Mouse (Mus musculus): ENCODE data around the gene Ino80d. TPM values are rescaled to one million over a fixed set of nuclear protein-coding genes. Genes with fewer than 3 reads are reported as not detected.

The Ino80d gene
- polyA plus RNA-seq, 2 experiments, result 10.2 to 10.5 TPM

DNA sequence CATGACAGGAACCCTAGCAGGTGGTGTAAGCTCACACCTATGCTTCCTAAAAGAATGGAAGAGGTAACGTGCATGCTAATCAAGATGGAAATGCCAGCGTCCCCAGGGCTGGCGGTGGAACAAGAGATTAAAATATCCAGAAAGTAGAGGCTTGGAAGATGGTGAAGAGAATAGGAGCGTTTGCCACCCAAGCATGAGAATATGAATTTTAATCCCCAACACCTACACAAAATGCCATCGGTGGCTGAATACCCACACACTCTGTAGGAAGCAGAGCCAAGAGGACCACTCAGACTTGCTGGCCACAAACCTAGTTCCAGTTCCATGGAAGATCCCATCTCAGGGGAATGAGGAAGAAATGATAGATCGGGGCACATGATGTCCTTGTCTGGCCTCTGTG, 195.2 kb downstream of the Ino80d start:
- Histone ChIP-seq H3K9me3 (ENCODE audit: control insufficient read depth, low read length) (no peaks in the 10 kb centered on the region), H3K4me2 (replicated peaks; ENCODE audit: low read depth, low read length, severe bottlenecking) (no peak overlapping the region), H3K27me3 (ENCODE audit: control insufficient read depth, insufficient read depth, low read length) (no peaks in the 10 kb centered on the region), H3K4me3 (replicated peaks; ENCODE audit: low read length) (no peak overlapping the region), H3K36me3 (ENCODE audit: control insufficient read depth, insufficient read depth, low read length) (no peaks in the 10 kb centered on the region), H3K4me1 (ENCODE audit: control insufficient read depth, insufficient read depth, low read length) (no peaks in the 10 kb centered on the region), H3K27ac (replicated peaks; ENCODE audit: low read depth, low read length) (no peak overlapping the region), H3K9ac (ENCODE audit: low read depth, low read length, severe bottlenecking) (no peak overlapping the region)
- no peak for TF ChIP-seq POLR2A (IDR thresholded peaks at IDR 0.05; ENCODE audit: borderline replicate concordance, extremely low read depth, insufficient read depth, insufficient read length)
- DNase-seq (ENCODE audit: low spot score) (no peak), ATAC-seq (ENCODE audit: low FRiP score, low read depth) (no peak)
- 92% methylated on average over 6 of the region's 6 CpGs for WGBS

DNA sequence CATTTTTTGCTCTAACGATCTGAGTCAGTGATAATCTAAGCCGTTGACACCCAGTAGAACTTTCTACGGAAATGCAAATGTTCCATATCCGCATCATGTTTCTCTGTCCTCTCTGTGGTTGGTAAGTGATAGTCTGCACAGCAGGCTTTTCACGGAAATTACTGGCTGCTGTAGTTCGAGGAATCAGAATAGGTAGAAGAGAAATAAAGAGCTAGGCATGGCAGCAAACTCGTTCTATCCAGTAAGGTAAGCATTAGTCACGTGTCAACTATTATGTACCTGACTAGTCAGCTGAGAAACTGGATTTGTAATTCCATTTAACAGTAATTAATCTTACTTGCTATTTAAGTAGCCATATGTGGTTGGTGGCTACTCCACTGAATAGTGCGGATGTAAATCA, 197.9 kb downstream of the Ino80d start:
- Histone ChIP-seq H3K9me3 (ENCODE audit: control insufficient read depth, low read length) (no peaks in the 10 kb centered on the region), H3K27me3 (ENCODE audit: control insufficient read depth, insufficient read depth, low read length) (no peaks in the 10 kb centered on the region), H3K4me3 (replicated peaks; ENCODE audit: low read length) (no peak overlapping the region), H3K9ac (ENCODE audit: low read depth, low read length, severe bottlenecking) (no peak overlapping the region), H3K4me1 (ENCODE audit: control insufficient read depth, insufficient read depth, low read length) (no peaks in the 10 kb centered on the region), H3K27ac (replicated peaks; ENCODE audit: low read depth, low read length) (no peak overlapping the region), H3K4me2 (replicated peaks; ENCODE audit: low read depth, low read length, severe bottlenecking) (no peak overlapping the region), H3K36me3 (ENCODE audit: control insufficient read depth, insufficient read depth, low read length) (no peaks in the 10 kb centered on the region)
- no peak for DNase-seq (ENCODE audit: low spot score)
- ATAC-seq (ENCODE audit: low FRiP score, low read depth), result no peak
- WGBS, result 78% methylated on average over 9 of the region's 9 CpGs
- no peak for TF ChIP-seq POLR2A (IDR thresholded peaks at IDR 0.05; ENCODE audit: borderline replicate concordance, extremely low read depth, insufficient read depth, insufficient read length)

DNA sequence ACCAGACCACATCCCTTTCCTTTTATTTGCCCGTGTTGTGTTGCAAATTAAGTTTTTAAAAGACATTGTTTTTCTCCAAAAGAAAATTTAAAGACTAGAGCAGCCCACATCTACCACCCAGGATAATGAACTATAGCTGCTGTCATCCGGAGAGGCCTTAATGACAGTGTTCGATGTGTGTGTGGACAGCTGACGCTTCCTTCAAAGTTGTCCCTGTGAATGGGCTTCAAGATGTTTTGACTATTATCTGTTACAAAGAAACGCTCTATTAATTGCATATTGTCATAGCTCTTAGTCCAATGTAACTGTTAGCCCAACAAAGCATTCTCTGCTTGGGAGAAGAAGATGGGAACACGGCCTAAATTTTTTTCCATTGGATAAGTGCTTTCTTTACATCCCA, 200.0 kb downstream of the Ino80d start:
- DNase-seq (ENCODE audit: low spot score), result no peak
- no peak for ATAC-seq (ENCODE audit: low FRiP score, low read depth)
- Histone ChIP-seq H3K4me1 (ENCODE audit: control insufficient read depth, insufficient read depth, low read length) (peaks cover 8% of the 10 kb centered on the region; the same call in 1 of the 2 replicates), H3K9ac (ENCODE audit: low read depth, low read length, severe bottlenecking) (no peak overlapping the region), H3K36me3 (ENCODE audit: control insufficient read depth, insufficient read depth, low read length) (no peaks in the 10 kb centered on the region), H3K9me3 (ENCODE audit: control insufficient read depth, low read length) (no peaks in the 10 kb centered on the region), H3K27ac (replicated peaks; ENCODE audit: low read depth, low read length) (no peak overlapping the region), H3K4me3 (replicated peaks; ENCODE audit: low read length) (no peak overlapping the region), H3K4me2 (replicated peaks; ENCODE audit: low read depth, low read length, severe bottlenecking) (no peak overlapping the region), H3K27me3 (ENCODE audit: control insufficient read depth, insufficient read depth, low read length) (no peaks in the 10 kb centered on the region)
- no peak for TF ChIP-seq POLR2A (IDR thresholded peaks at IDR 0.05; ENCODE audit: borderline replicate concordance, extremely low read depth, insufficient read depth, insufficient read length)
- 87% methylated on average over 6 of the region's 6 CpGs for WGBS

DNA sequence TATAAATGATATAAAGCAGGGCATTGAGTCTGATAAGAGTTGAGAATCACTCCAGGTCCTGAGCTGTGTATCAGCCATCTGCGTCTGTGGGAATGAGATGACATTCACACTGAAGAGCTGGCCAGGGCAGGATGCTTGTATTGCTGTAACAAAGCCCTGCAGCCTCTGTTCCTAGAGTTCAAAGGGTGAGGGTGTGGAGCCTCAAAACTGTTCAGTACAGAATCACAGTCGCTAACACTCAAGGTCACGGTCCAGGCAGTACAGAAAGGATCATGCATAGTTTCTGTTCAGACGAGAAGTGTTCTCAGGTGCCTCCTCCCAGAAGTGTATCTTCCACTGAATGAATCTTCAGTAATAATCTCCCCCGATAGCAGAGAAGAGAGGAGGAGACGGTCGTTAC, 203.0 kb downstream of the Ino80d start:
- no peak overlapping the region for H3K4me3 ChIP-seq (replicated peaks; ENCODE audit: low read length)
- H3K36me3 ChIP-seq (ENCODE audit: control insufficient read depth, insufficient read depth, low read length), result no peaks in the 10 kb centered on the region
- H3K9me3 ChIP-seq (ENCODE audit: control insufficient read depth, low read length), result no peaks in the 10 kb centered on the region
- no peak for ATAC-seq (ENCODE audit: low FRiP score, low read depth)
- no peak for DNase-seq (ENCODE audit: low spot score)
- H3K27ac ChIP-seq (replicated peaks; ENCODE audit: low read depth, low read length), result no peak overlapping the region
- 67% methylated on average over 7 of the region's 7 CpGs for WGBS
- TF ChIP-seq POLR2A (IDR thresholded peaks at IDR 0.05; ENCODE audit: borderline replicate concordance, extremely low read depth, insufficient read depth, insufficient read length), result no peak
- no peaks in the 10 kb centered on the region for H3K27me3 ChIP-seq (ENCODE audit: control insufficient read depth, insufficient read depth, low read length)
- H3K4me1 ChIP-seq (ENCODE audit: control insufficient read depth, insufficient read depth, low read length), result peaks cover 18% of the 10 kb centered on the region
- no peak overlapping the region for H3K4me2 ChIP-seq (replicated peaks; ENCODE audit: low read depth, low read length, severe bottlenecking)
- no peak overlapping the region for H3K9ac ChIP-seq (ENCODE audit: low read depth, low read length, severe bottlenecking)

DNA sequence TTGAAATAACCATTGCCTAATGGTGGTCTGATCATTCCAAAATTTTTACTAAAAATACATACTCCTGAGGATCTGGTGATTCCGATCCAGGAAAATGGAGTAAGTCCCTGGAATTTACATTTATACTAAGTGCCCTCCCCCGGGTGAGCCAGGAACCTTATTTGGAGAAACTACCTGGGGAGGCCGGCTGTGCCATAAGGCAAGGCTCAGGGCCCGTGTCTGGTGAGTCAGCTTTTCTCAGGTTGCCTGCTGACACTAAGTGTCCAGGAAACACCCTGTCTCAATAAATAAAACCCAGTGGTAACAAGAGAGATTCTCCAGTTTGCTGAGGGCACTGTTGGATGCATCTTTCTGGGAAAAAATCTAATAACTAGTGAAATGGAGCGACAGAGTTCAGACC, 205.3 kb downstream of the Ino80d start:
- Histone ChIP-seq H3K4me2 (replicated peaks; ENCODE audit: low read depth, low read length, severe bottlenecking) (no peak overlapping the region), H3K27me3 (ENCODE audit: control insufficient read depth, insufficient read depth, low read length) (no peaks in the 10 kb centered on the region), H3K36me3 (ENCODE audit: control insufficient read depth, insufficient read depth, low read length) (no peaks in the 10 kb centered on the region), H3K9me3 (ENCODE audit: control insufficient read depth, low read length) (no peaks in the 10 kb centered on the region), H3K9ac (ENCODE audit: low read depth, low read length, severe bottlenecking) (no peak overlapping the region), H3K27ac (replicated peaks; ENCODE audit: low read depth, low read length) (no peak overlapping the region), H3K4me3 (replicated peaks; ENCODE audit: low read length) (no peak overlapping the region), H3K4me1 (ENCODE audit: control insufficient read depth, insufficient read depth, low read length) (peaks cover 18% of the 10 kb centered on the region)
- no peak for TF ChIP-seq POLR2A (IDR thresholded peaks at IDR 0.05; ENCODE audit: borderline replicate concordance, extremely low read depth, insufficient read depth, insufficient read length)
- 53% methylated on average over 5 of the region's 5 CpGs for WGBS
- no peak for DNase-seq (ENCODE audit: low spot score)
- no peak for ATAC-seq (ENCODE audit: low FRiP score, low read depth)

DNA sequence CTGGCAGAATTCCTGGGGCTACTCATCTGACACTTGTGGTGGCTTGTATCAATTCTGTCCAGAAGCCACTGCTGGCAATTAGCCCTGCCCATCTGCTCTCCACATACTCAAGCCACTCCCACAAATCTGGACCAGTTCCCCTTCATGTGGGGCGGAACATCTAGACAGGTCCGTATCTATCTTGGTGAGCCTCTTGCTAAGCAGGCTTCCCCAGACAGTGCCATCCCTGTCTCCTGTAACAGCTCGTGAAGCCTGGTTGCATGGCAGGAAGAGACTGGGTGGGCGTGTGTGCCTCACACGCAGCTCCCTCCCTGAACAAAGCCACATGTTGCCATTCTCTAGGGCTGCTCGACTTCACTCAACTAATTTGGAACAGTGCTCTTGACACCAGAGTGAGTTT, 206.0 kb downstream of the Ino80d start:
- H3K4me1 ChIP-seq (ENCODE audit: control insufficient read depth, insufficient read depth, low read length), result peaks cover 18% of the 10 kb centered on the region
- H3K27me3 ChIP-seq (ENCODE audit: control insufficient read depth, insufficient read depth, low read length), result no peaks in the 10 kb centered on the region
- 34% methylated on average over 6 of the region's 6 CpGs for WGBS
- DNase-seq (ENCODE audit: low spot score) (no peak), ATAC-seq (ENCODE audit: low FRiP score, low read depth) (no peak)
- H3K4me3 ChIP-seq (replicated peaks; ENCODE audit: low read length), result no peak overlapping the region
- H3K9ac ChIP-seq (ENCODE audit: low read depth, low read length, severe bottlenecking), result no peak overlapping the region
- no peak overlapping the region for H3K27ac ChIP-seq (replicated peaks; ENCODE audit: low read depth, low read length)
- no peak for TF ChIP-seq POLR2A (IDR thresholded peaks at IDR 0.05; ENCODE audit: borderline replicate concordance, extremely low read depth, insufficient read depth, insufficient read length)
- no peaks in the 10 kb centered on the region for H3K36me3 ChIP-seq (ENCODE audit: control insufficient read depth, insufficient read depth, low read length)
- H3K9me3 ChIP-seq (ENCODE audit: control insufficient read depth, low read length), result no peaks in the 10 kb centered on the region
- no peak overlapping the region for H3K4me2 ChIP-seq (replicated peaks; ENCODE audit: low read depth, low read length, severe bottlenecking)

Small RNAs within 50 kb of the gene (microRNA-seq; reads per million reads assigned to microRNA genes)
- gene Gm24557 (not detected), gene Gm44468 (not detected)

Other genes with a start within 250 kb of the Ino80d start
- gene Eef1b2, start 62.2 kb upstream of the Ino80d start, polyA plus RNA-seq (2012; rRNA removed), result 708 and 1,108 TPM in 2 replicates
- gene Eef1b2, start 62.2 kb upstream of the Ino80d start, polyA plus RNA-seq (2014; fragmentation: Nextera tagmentation; extraction: Ambion mirVana), result 730 and 750 TPM in 2 replicates
- 83.1 and 96.3 TPM in 2 replicates for gene Ndufs1, start 62.2 kb upstream of the Ino80d start, polyA plus RNA-seq (2012; rRNA removed)
- gene Ndufs1, start 62.2 kb upstream of the Ino80d start, polyA plus RNA-seq (2014; fragmentation: Nextera tagmentation; extraction: Ambion mirVana), result 115 and 117 TPM in 2 replicates
- gene Gpr1, start 99.9 kb upstream of the Ino80d start, polyA plus RNA-seq (2012; rRNA removed), result 0.29 and 0.33 TPM in 2 replicates
- 0.10 and 0.34 TPM in 2 replicates for gene Gpr1, start 99.9 kb upstream of the Ino80d start, polyA plus RNA-seq (2014; fragmentation: Nextera tagmentation; extraction: Ambion mirVana)
- gene Zdbf2, start 158.6 kb upstream of the Ino80d start, polyA plus RNA-seq (2012; rRNA removed), result 7.8 and 8.5 TPM in 2 replicates
- gene Zdbf2, start 158.6 kb upstream of the Ino80d start, polyA plus RNA-seq (2014; fragmentation: Nextera tagmentation; extraction: Ambion mirVana), result 14.3 and 18.0 TPM in 2 replicates